Mouse (Mus musculus): ENCODE measurements at regions not wholly inside any gene's neighbourhood (a gene's known extent, or its start where the extent isn't known, plus 50 kb on each side); places are given as distances from the start of the nearest gene placed in this dataset.

GRCm38 (mm10) chr10:99584855-99585254 is 174.6 kb downstream of the Csl start:
- DNase-seq (ENCODE audit: low read depth): no peak

- DNase-seq (ENCODE audit: low read depth): peak; percentile 48
Measured at GRCm38 (mm10) chr10:99592220-99592619, 167.2 kb downstream of the Csl start.

DNA sequence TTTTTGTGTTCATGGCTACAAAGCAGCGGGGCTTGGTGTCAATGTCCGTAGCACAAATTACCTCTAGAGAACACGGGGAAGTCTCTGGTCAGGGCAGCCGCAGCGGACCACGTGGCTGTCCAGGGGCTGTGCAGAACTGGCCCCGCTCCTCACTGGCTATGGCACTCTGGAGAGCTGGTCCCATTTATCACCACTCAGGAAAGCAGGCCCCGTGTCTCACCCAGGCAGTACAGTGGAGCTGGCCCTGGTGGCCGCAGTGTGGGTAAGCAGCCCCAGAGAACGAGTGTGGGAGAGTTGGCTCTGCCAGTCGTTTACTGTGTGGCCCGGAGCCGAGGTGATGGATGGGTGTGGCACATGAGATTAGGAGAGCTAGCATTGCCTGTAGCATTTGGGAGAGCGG is 163.8 kb downstream of the Csl start:
- no peak for DNase-seq (ENCODE audit: low read depth)

DNA sequence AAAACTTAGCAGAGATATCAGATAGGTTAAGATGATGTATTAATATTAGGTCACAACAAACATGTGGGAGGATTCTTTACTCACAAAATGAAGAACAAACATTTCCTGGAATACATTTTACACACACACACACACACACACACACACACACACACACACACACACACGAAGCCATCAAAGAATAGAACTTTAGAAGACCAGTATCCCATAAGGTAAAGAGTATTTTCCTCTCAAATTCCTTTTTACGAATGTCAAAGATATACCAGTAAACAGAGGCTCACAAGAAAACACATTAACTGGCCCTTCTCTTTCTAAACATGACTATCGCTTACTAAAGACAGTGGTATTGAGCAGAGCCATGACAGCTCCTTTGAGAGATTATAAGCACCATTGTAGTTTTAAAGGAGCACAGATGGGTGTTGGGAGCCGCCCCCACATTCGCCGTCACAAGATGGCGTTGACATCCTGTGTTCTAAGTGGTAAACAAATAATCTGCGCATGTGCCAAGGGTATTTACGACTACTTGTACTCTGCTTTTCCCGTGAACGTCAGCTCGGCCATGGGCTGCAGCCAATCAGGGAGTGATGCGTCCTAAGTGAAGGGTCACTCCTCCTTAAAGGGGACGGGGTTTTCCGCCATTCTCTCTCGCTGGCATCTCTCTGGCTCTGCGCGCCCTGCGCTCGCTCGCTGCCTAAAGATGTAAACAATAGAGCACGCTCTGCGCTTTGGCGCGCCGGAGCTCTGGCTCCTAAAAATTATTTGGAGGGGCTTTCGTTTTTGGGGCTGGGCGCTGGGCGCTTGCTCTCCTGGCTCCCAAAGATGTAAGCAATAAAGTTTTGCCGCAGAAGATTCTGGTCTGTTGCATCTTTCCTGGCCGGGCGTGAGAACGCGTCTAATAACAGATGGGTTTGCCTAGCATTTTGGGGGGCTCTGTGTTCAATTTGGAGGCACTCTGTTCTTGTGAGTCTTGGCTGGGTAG is 160.0 kb downstream of the Csl start:
- peak; percentile 79 for DNase-seq (ENCODE audit: low read depth)

GRCm38 (mm10) chr10:99602331-99602730 is 157.1 kb downstream of the Csl start:
- no peak for DNase-seq (ENCODE audit: low read depth)

DNA sequence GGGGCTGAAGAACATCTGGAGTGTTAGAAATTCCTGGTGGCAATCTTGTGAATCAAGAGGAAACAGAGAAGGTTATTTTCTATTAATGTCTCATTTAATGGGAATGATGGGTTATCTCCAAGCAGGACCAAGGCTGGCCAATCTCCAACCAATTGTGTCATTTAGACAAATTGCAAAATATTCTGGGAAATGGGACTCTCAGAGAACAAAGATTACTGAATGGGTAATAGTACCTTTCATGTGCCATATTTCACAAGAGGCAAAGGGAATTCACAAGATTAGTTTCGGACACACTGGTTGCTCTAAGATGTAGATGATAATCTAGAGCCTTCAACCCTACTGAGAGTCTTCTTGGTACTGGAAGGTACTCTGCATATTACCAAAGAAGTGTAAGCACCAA is 155.3 kb downstream of the Csl start:
- no peak for DNase-seq (ENCODE audit: low read depth)

- no peak for DNase-seq (ENCODE audit: low read depth)
Measured at GRCm38 (mm10) chr10:99608477-99608876, 151.0 kb downstream of the Csl start.

DNA sequence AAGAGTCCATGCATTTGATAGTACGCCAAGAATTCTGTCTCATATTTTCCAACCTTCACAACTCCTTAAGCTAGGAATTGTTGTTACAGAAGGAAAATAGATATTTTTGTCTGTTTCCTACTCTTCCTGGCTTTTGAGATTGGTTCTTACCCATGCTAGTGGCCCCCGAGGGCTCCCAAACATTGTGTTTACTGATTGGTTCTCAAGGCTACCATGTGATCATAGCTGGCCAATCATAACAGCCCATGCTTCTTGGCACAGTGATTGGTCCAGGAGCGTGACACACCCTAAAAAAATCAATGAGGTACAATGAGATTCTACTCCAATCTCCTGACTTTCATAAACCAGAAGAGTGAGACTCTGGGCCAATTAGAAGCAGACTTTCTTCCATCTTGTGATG is 150.0 kb downstream of the Csl start:
- no peak for DNase-seq (ENCODE audit: low read depth)

DNA sequence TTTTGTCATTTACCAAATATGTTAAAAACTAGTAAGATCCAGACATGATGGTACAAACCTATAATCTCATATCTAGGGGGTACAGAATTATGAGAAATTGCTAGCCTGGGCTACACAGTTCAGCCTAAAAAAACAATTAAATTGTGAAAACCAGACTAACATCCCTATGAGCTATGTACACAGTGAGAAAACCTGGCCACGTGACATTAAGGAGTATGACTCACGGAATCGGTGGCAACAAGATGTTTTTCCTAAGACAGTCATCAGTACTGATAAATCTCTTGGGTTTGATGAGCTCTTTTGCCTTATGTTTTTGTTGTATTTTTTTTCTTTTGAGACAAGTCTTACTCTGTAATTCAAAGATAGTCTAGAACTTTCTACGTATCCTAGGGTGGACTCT is 148.6 kb downstream of the Csl start:
- no peak for DNase-seq (ENCODE audit: low read depth)

- DNase-seq (ENCODE audit: low read depth): no peak
Measured at GRCm38 (mm10) chr10:99614392-99615249, 144.8 kb downstream of the Csl start.

- DNase-seq (ENCODE audit: low read depth): no peak
Measured at GRCm38 (mm10) chr10:99615371-99615770, 144.1 kb downstream of the Csl start.

- peak; percentile 93 for DNase-seq (ENCODE audit: low read depth)
Measured at GRCm38 (mm10) chr10:99615779-99616178, 143.7 kb downstream of the Csl start.

DNA sequence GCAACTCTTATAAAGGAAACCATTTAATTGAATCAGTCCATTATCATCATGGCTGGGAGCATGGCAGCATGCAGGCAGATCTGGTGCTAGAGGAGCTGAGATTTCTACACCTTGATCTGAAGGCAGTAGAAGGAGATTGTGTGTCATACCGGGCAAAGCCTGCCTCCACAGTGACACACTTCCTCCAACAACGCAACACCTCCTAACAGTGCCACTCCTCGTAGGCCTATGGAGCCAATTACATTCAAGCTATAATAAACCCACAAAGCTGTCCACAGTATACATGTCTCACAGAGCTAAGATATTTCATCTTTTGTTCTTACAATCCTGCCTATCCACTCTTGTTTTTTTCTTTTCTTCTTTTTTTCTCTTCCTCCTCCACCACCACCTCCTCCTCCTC is 141.8 kb downstream of the Csl start:
- DNase-seq (ENCODE audit: low read depth): no peak

DNA sequence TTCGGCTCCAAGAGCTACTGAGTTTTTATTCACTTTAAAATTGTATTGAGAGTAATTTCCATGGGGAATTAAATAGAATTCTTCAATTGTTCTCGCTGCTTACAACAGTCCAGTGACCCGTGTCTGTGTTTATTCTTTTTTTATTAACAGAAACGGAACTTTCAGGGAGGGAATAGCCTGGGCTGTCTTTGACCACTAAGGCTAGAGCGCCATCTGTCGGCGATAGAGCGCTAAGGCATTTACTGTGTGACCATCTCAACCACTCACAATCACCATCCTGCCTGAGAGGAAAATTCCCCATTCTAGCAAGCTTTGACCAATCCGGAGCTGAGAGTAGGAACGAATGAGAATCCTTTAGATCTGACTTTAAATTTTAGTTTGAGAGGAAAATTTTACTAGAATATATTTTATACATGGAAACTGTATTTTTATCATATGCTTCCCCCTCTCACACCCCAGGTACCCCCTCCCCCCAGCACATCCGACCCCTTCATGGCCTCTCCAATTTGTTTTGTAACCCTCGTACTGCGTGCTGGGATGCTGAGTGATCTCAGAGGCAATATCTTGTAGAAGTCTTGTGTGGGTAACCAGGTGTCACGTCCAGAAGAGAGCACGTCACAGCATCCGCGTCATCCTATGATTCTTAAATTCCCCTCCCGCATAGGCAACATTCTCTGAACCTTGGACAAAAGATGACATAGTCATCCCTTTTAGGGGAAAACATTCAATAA is 139.9 kb downstream of the Csl start:
- DNase-seq (ENCODE audit: low read depth): peak; percentile 77

DNA sequence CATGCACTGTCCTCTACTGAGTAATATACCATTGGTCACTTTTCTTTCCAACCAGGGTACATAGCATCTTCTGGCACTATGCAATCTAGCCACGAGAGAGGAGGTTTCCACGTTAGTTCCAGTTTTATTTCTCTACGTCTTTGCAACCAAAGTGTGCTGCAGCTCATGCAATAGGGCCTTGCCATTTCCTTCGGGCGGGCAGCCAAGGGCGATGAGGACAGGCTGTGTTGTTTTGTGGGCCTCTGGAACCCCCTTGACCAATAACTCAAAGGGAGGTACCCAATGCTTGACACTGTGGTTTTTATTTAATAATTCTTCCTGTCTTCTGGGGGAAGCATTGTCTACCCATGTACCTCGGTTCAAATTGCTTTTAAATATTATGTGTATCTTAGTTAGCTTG is 139.0 kb downstream of the Csl start:
- DNase-seq (ENCODE audit: low read depth): no peak

DNA sequence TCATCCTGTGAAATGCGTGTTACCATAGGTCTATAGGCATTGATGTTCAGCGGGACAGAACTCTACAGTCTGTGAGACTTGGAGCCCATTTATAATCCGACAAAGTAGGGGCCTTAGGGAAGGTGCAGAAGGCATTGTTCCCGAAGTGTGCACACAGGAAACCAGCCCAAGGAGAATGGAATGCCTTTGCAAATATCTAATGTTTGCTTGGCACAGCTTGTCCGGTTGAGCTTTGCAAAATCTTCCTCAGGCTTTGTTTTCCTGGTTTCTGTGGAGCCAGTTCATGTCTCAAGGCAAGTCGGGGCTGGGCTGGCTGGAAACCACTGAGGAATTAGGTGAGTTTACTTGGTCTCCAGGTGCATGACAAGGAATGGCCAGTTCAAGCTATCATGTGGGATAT is 132.1 kb downstream of the Csl start:
- no peak for DNase-seq (ENCODE audit: low read depth)

GRCm38 (mm10) chr10:99632250-99632985 is 127.0 kb downstream of the Csl start:
- DNase-seq (ENCODE audit: low read depth): no peak

DNA sequence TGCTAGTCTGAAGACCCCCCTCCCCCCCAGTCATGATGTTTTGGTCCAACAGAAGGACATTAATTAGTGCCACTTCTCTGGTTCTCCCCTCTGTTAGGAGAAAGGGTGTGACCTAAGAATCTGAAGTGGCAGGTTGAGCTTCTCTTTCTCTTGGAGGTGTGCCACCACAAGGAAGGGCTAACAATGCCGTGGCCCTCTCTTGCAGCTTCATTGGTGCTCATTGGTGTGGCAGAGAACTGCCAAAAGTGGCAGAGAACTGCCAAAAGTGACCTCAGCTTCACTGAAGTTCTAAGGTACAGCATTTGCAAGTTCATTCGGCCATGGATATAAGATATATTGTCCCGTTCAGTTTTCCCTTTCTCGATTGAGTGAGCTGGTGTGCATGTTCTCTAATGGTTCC is 123.7 kb downstream of the Csl start:
- DNase-seq (ENCODE audit: low read depth): no peak

DNA sequence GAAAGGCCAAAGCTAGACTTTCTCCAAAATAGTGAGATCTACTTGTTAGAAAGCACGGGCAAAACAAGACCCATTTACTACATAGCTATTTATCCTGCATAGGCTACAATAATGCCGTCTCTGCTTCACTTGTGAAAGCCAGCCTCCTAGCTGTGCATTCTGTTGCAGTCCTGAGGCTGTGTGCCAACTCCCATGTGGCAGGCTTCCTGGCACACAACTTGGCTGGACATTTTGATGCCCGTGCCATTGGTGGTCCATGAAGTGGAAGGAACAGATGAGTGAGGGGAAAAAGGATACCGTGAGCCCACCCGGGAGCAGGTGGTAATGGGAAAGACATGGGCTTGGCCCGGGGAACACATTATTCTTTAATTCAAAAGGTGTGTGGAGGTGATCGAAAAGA is 120.4 kb downstream of the Csl start:
- DNase-seq (ENCODE audit: low read depth): no peak

DNA sequence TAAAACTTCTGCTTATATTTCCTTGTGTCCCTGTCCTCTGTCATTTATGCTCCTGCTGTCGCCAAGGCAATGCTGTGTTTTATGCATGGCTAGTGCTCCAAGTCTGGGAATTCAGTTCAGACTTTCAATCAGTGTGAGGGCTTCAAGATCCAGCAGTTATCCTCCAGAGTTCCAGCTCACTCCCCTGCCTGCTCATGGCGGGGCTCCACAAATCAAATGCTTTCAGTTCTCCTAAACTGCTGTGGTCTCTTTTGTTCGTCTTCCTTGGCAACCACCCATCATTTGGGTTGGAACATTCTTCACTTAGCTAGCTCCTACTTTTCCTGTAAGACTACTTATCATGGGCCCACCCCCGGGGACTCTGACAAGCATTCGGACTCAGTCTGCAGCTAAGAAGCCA is 120.0 kb downstream of the Csl start:
- no peak for DNase-seq (ENCODE audit: low read depth)

DNA sequence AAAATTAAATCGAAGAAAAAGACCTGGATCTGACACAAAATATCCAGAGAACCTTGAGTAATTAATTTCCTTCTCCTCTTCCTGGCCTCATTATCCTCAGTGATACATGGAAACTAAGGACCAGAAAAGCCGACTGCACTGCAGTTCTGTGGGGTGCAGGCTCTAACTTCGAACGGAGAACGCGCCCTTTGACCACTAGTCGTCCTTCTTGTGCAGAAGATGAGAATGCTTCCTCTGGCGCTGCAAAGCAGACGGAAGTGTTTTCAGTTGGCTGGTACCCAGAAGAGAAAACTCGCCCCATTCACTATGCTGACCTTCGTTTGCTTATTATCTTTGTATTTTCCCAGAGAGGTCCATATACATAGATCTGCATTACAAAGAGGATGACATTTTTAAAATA is 117.7 kb downstream of the Csl start:
- peak; percentile 22 for DNase-seq (ENCODE audit: low read depth)

All from naive thymus-derived CD4-positive, alpha-beta T cell, adult 2 months (primary cell).